Mouse (Mus musculus): ENCODE results near the gene Syngr4. TPM values are rescaled to one million over a fixed set of nuclear protein-coding genes. Genes with fewer than 3 reads are reported as not detected.
"Not testable (repeated sequence)": the region's sequence is repeated elsewhere in the genome, so short reads cannot be mapped to it uniquely, and the experiment has no call there.

The Syngr4 gene
- polyA plus RNA-seq, 1 experiment = 2.7 TPM

- H3K4me3 ChIP-seq (replicated peaks) = peak overlapping the region; percentile 94
- H3K36me3 ChIP-seq (replicated peaks; ENCODE audit: low read length) = peaks cover 14% of the 10 kb centered on the region
- peaks cover 8% of the 10 kb centered on the region for H3K27me3 ChIP-seq (replicated peaks)
- 0 out of 2 replicates have a peak, but pooled peaks cover 3% of the 10 kb centered on the region for H3K9me3 ChIP-seq
- TF ChIP-seq FLI1 (IDR thresholded peaks at IDR 0.05; ENCODE audit: low read length) (no peak), GATA1 (IDR thresholded peaks at IDR 0.05; ENCODE audit: borderline replicate concordance, low read length) (no peak)
- H3K4me1 ChIP-seq = peaks cover 41% of the 10 kb centered on the region
Measured at GRCm38 (mm10) chr7:45895931-45896516, 490 bp downstream of the Syngr4 start.

GRCm38 (mm10) chr7:45892651-45893050 is 3.9 kb downstream of the Syngr4 start:
- Histone ChIP-seq H3K4me1 (peaks cover 45% of the 10 kb centered on the region), H3K9me3 (0 out of 2 replicates have a peak, but pooled peaks cover 3% of the 10 kb centered on the region), H3K36me3 (replicated peaks; ENCODE audit: low read length) (no peaks in the 10 kb centered on the region), H3K4me3 (replicated peaks) (no peak overlapping the region), H3K27me3 (replicated peaks) (peaks cover 8% of the 10 kb centered on the region)
- no peak for TF ChIP-seq FLI1 (IDR thresholded peaks at IDR 0.05; ENCODE audit: low read length)
- no peak for TF ChIP-seq GATA1 (IDR thresholded peaks at IDR 0.05; ENCODE audit: borderline replicate concordance, low read length)

DNA sequence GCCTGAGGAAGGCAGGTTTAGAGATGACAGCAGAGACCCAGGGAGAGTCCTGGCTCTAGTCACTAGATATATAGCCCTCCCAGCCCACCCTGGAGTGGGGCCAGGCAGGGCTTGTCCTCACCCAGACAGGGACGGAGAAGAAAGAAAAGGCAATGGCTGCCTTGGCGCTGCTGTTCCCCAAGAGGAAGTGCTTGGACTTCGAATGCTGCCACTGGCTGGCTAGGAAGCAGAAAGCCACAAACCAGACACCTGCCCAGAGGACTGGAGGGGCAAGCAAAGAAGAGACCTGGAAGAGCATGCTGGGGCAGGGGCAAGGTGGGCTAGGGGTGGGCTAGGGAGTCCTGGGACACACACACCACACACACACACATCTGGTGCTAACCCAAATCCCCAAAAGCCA is 9.3 kb downstream of the Syngr4 start:
- H3K4me3 ChIP-seq (replicated peaks) = no peak overlapping the region
- TF ChIP-seq GATA1 (IDR thresholded peaks at IDR 0.05; ENCODE audit: borderline replicate concordance, low read length) = no peak
- no peak for TF ChIP-seq FLI1 (IDR thresholded peaks at IDR 0.05; ENCODE audit: low read length)
- H3K27me3 ChIP-seq (replicated peaks) = no peaks in the 10 kb centered on the region
- peaks cover 27% of the 10 kb centered on the region for H3K4me1 ChIP-seq
- H3K9me3 ChIP-seq = no peaks in the 10 kb centered on the region
- H3K36me3 ChIP-seq (replicated peaks; ENCODE audit: low read length) = peaks cover 43% of the 10 kb centered on the region

- TF ChIP-seq GATA1 (IDR thresholded peaks at IDR 0.05; ENCODE audit: borderline replicate concordance, low read length) (no peak), FLI1 (IDR thresholded peaks at IDR 0.05; ENCODE audit: low read length) (no peak)
- 0 out of 2 replicates have a peak, but pooled peaks cover 3% of the 10 kb centered on the region for H3K9me3 ChIP-seq
- H3K4me1 ChIP-seq = peaks cover 11% of the 10 kb centered on the region; the same call in 1 of the 2 replicates
- no peak overlapping the region for H3K4me3 ChIP-seq (replicated peaks)
- H3K27me3 ChIP-seq (replicated peaks) = no peaks in the 10 kb centered on the region
- peaks cover 97% of the 10 kb centered on the region for H3K36me3 ChIP-seq (replicated peaks; ENCODE audit: low read length)
Measured at GRCm38 (mm10) chr7:45881011-45881410, 15.5 kb downstream of the Syngr4 start.

DNA sequence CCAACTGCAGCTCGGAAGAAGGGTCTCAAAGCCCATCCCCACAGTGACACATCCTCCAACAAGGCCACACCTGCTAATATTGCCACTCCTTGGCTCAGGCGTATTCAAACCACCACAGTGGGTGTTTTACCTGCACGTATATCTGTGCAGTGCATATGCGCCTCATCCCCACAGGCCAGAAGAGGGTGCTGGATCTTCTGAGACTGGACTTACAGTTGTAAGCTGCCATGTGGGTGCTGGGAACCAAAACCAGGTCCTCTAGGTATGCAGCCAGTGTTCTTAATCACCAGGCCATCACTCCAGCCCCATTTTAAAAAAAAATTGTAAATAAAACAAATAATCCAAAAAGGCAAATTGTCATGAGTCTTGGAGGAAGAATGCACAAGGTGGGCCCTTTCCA is 16.0 kb downstream of the Syngr4 start:
- Histone ChIP-seq H3K4me3 (replicated peaks) (no peak overlapping the region), H3K4me1 (peaks cover 14% of the 10 kb centered on the region), H3K9me3 (0 out of 2 replicates have a peak, but pooled peaks cover 3% of the 10 kb centered on the region), H3K36me3 (replicated peaks; ENCODE audit: low read length) (peaks cover 97% of the 10 kb centered on the region), H3K27me3 (replicated peaks) (no peaks in the 10 kb centered on the region)
- no peak for TF ChIP-seq FLI1 (IDR thresholded peaks at IDR 0.05; ENCODE audit: low read length)
- TF ChIP-seq GATA1 (IDR thresholded peaks at IDR 0.05; ENCODE audit: borderline replicate concordance, low read length) = no peak

GRCm38 (mm10) chr7:45878278-45878677 is 18.2 kb downstream of the Syngr4 start, which contains the start of gene Grin2d:
Grin2d (minus strand) TSS chr7:45878378.
- H3K36me3 ChIP-seq (replicated peaks; ENCODE audit: low read length) = peaks cover 94% of the 10 kb centered on the region
- H3K27me3 ChIP-seq (replicated peaks) = not testable (repeated sequence)

DNA sequence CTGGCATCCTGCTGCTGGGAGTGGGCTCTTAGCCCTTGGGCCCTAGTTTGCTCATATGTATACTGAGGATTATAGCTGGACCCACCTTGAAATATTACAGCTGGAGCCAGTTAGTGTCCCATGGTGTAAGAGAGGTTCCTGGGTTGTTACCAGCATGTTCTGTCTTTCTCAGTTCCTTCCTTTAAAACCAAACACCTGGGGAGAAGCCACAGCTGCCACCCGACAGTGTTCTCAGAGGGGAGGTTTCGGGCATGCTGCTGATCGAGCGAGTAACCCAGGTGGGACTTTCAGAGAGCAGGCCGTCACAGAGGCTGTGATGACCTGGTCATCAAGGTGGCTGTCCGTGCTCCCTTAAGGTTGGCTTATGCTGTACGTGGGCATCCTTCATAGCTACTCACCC is 19.6 kb downstream of the Syngr4 start:
- Histone ChIP-seq H3K4me1 (peaks cover 33% of the 10 kb centered on the region), H3K9me3 (0 out of 2 replicates have a peak, but pooled peaks cover 3% of the 10 kb centered on the region), H3K36me3 (replicated peaks; ENCODE audit: low read length) (peaks cover 81% of the 10 kb centered on the region), H3K27me3 (replicated peaks) (peaks cover 2% of the 10 kb centered on the region), H3K4me3 (replicated peaks) (no peak overlapping the region)
- no peak for TF ChIP-seq FLI1 (IDR thresholded peaks at IDR 0.05; ENCODE audit: low read length)
- no peak for TF ChIP-seq GATA1 (IDR thresholded peaks at IDR 0.05; ENCODE audit: borderline replicate concordance, low read length)

More at GRCm38 (mm10) chr7:45878278-45878677, 18.2 kb downstream of the Syngr4 start, which contains the start of gene Grin2d:
- H3K9me3 ChIP-seq; H3K4me3 ChIP-seq (replicated peaks): not testable (repeated sequence)
- peaks cover 33% of the 10 kb centered on the region for H3K4me1 ChIP-seq

- Histone ChIP-seq H3K9me3 (no peaks in the 10 kb centered on the region), H3K4me3 (replicated peaks) (peak overlapping the region; percentile 94), H3K4me1 (peaks cover 54% of the 10 kb centered on the region), H3K27me3 (replicated peaks) (peaks cover 38% of the 10 kb centered on the region), H3K36me3 (replicated peaks; ENCODE audit: low read length) (peaks cover 46% of the 10 kb centered on the region)
- TF ChIP-seq GATA1 (IDR thresholded peaks at IDR 0.05; ENCODE audit: borderline replicate concordance, low read length) = no peak
- TF ChIP-seq FLI1 (IDR thresholded peaks at IDR 0.05; ENCODE audit: low read length) = no peak
Measured at GRCm38 (mm10) chr7:45873061-45873947, 23.2 kb downstream of the Syngr4 start.

DNA sequence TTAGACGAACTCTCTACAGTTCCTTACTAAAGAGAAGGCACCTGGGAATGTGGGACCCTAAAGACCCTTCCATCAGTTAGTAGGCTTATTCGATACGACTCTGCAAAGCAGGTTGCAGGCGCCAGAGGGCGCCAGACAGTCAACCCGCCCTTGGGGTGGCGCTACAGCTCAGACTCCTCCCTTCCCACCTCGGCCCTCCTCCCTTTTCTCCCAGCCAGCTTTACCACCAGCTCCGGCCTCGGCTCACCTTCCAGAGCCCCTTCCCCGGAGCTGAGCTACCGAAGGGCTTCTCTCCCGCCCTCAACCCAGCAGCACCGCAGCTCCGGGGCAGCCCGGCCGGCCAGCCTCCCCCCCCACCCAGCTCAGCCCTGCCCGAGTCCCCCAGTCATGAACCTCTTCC is 23.9 kb downstream of the Syngr4 start, which contains the start of gene Kdelr1:
Gene Kdelr1 (plus strand): TSS at position 149 of the 400 bp plus-strand sequence.
- Histone ChIP-seq H3K4me3 (replicated peaks) (peak within 1 kb of the TSS; percentile 94), H3K9me3 (no peaks in the 10 kb centered on the region), H3K4me1 (peaks cover 58% of the 10 kb centered on the region), H3K27me3 (replicated peaks) (peaks cover 45% of the 10 kb centered on the region), H3K36me3 (replicated peaks; ENCODE audit: low read length) (peaks cover 41% of the 10 kb centered on the region)
- no peak for TF ChIP-seq FLI1 (IDR thresholded peaks at IDR 0.05; ENCODE audit: low read length)
- no peak for TF ChIP-seq GATA1 (IDR thresholded peaks at IDR 0.05; ENCODE audit: borderline replicate concordance, low read length)
